Mouse (Mus musculus): ENCODE results near the gene Snd1.

- TF ChIP-seq MAFK (IDR thresholded peaks at IDR 0.05; ENCODE audit: insufficient read depth, low read depth, low read length) (no peak), HCFC1 (IDR thresholded peaks at IDR 0.05; ENCODE audit: borderline replicate concordance, insufficient read depth, low read length) (no peak), ZC3H11A (IDR thresholded peaks at IDR 0.05; ENCODE audit: borderline replicate concordance, low read depth, low read length) (no peak)
Observed at GRCm38 (mm10) chr6:28704612-28705011, 229.7 kb downstream of the Snd1 start.
